Mouse (Mus musculus): ENCODE measurements at regions not wholly inside any gene's neighbourhood (a gene's known extent, or its start where the extent isn't known, plus 50 kb on each side); places are given as distances from the start of the nearest gene placed in this dataset.

- H3K9ac ChIP-seq: no peak overlapping the region
- ATAC-seq (ENCODE audit: insufficient read depth, low FRiP score, low read depth): no peak
- H3K4me3 ChIP-seq (replicated peaks): no peak overlapping the region
- no peak overlapping the region for H3K27ac ChIP-seq
- no peaks in the 10 kb centered on the region for H3K4me1 ChIP-seq
- no peaks in the 10 kb centered on the region for H3K36me3 ChIP-seq
- H3K27me3 ChIP-seq (replicated peaks): no peaks in the 10 kb centered on the region
- no peak overlapping the region for H3K4me2 ChIP-seq
- H3K9me3 ChIP-seq: no peaks in the 10 kb centered on the region
Observed at GRCm38 (mm10) chr16:74648384-74648783, 236.8 kb upstream of the Robo2 start.

- ATAC-seq (ENCODE audit: insufficient read depth, low FRiP score, low read depth): no peak
- Histone ChIP-seq H3K27me3 (replicated peaks) (no peaks in the 10 kb centered on the region), H3K36me3 (no peaks in the 10 kb centered on the region), H3K9ac (no peak overlapping the region), H3K4me3 (replicated peaks) (no peak overlapping the region), H3K9me3 (no peaks in the 10 kb centered on the region), H3K4me2 (no peak overlapping the region), H3K4me1 (no peaks in the 10 kb centered on the region), H3K27ac (no peak overlapping the region)
- whole genome bisulfite sequencing: 71% methylated on average over 10 of the region's 10 CpGs
Observed at GRCm38 (mm10) chr16:74644750-74645366, 233.2 kb upstream of the Robo2 start.

GRCm38 (mm10) chr16:74639805-74640204 lies 228.2 kb upstream of the Robo2 start:
- no peak overlapping the region for H3K9ac ChIP-seq
- no peaks in the 10 kb centered on the region for H3K9me3 ChIP-seq
- no peak overlapping the region for H3K4me2 ChIP-seq
- no peak overlapping the region for H3K4me3 ChIP-seq (replicated peaks)
- no peak for ATAC-seq (ENCODE audit: insufficient read depth, low FRiP score, low read depth)
- H3K4me1 ChIP-seq: no peaks in the 10 kb centered on the region
- H3K36me3 ChIP-seq: no peaks in the 10 kb centered on the region
- no peaks in the 10 kb centered on the region for H3K27me3 ChIP-seq (replicated peaks)
- no peak overlapping the region for H3K27ac ChIP-seq
- 60% methylated on average over 7 of the region's 7 CpGs for WGBS

GRCm38 (mm10) chr16:74637638-74638037 lies 226.0 kb upstream of the Robo2 start:
- no peak for ATAC-seq (ENCODE audit: insufficient read depth, low FRiP score, low read depth)
- H3K9ac ChIP-seq: no peak overlapping the region
- no peak overlapping the region for H3K4me2 ChIP-seq
- no peaks in the 10 kb centered on the region for H3K9me3 ChIP-seq
- no peaks in the 10 kb centered on the region for H3K4me1 ChIP-seq
- 55% methylated on average over 5 of the region's 5 CpGs for WGBS
- no peak overlapping the region for H3K4me3 ChIP-seq (replicated peaks)
- no peak overlapping the region for H3K27ac ChIP-seq
- H3K27me3 ChIP-seq (replicated peaks): no peaks in the 10 kb centered on the region
- H3K36me3 ChIP-seq: no peaks in the 10 kb centered on the region

- Histone ChIP-seq H3K9me3 (no peaks in the 10 kb centered on the region), H3K4me2 (no peak overlapping the region)
- WGBS: 88% methylated on average over 2 of the region's 2 CpGs
Observed at GRCm38 (mm10) chr16:74625783-74626182, 214.2 kb upstream of the Robo2 start.

GRCm38 (mm10) chr16:74612072-74612471 lies 200.4 kb upstream of the Robo2 start:
- H3K4me3 ChIP-seq (replicated peaks): no peak overlapping the region
- H3K27me3 ChIP-seq (replicated peaks): no peaks in the 10 kb centered on the region
- 24% methylated on average over 4 of the region's 4 CpGs for WGBS
- no peaks in the 10 kb centered on the region for H3K36me3 ChIP-seq
- H3K9ac ChIP-seq: no peak overlapping the region
- ATAC-seq (ENCODE audit: insufficient read depth, low FRiP score, low read depth): no peak; the same call in 1 of the 2 replicates
- no peak overlapping the region for H3K4me2 ChIP-seq
- no peaks in the 10 kb centered on the region for H3K4me1 ChIP-seq
- H3K9me3 ChIP-seq: no peaks in the 10 kb centered on the region
- no peak overlapping the region for H3K27ac ChIP-seq

More at GRCm38 (mm10) chr16:74625783-74626182, 214.2 kb upstream of the Robo2 start:
- H3K9ac ChIP-seq: no peak overlapping the region
- H3K36me3 ChIP-seq: no peaks in the 10 kb centered on the region
- no peak overlapping the region for H3K4me3 ChIP-seq (replicated peaks)
- H3K27me3 ChIP-seq (replicated peaks): no peaks in the 10 kb centered on the region
- H3K4me1 ChIP-seq: no peaks in the 10 kb centered on the region
- no peak overlapping the region for H3K27ac ChIP-seq
- ATAC-seq (ENCODE audit: insufficient read depth, low FRiP score, low read depth): no peak

- H3K4me1 ChIP-seq: no peaks in the 10 kb centered on the region
- no peak overlapping the region for H3K4me2 ChIP-seq
- 70% methylated on average over 4 of the region's 4 CpGs for WGBS
- H3K27me3 ChIP-seq (replicated peaks): no peaks in the 10 kb centered on the region
- H3K27ac ChIP-seq: no peak overlapping the region
- H3K9me3 ChIP-seq: no peaks in the 10 kb centered on the region
- no peak for ATAC-seq (ENCODE audit: insufficient read depth, low FRiP score, low read depth)
- no peak overlapping the region for H3K4me3 ChIP-seq (replicated peaks)
- H3K9ac ChIP-seq: no peak overlapping the region
- H3K36me3 ChIP-seq: no peaks in the 10 kb centered on the region
Observed at GRCm38 (mm10) chr16:74609564-74609963, 197.9 kb upstream of the Robo2 start.

GRCm38 (mm10) chr16:74598361-74598760 lies 186.7 kb upstream of the Robo2 start:
- H3K9ac ChIP-seq: no peak overlapping the region
- no peak overlapping the region for H3K4me3 ChIP-seq (replicated peaks)
- 30% methylated on average over 1 of the region's 1 CpGs for WGBS
- no peaks in the 10 kb centered on the region for H3K27me3 ChIP-seq (replicated peaks)
- H3K9me3 ChIP-seq: no peaks in the 10 kb centered on the region
- H3K36me3 ChIP-seq: no peaks in the 10 kb centered on the region
- no peak overlapping the region for H3K27ac ChIP-seq
- no peak overlapping the region for H3K4me2 ChIP-seq
- H3K4me1 ChIP-seq: no peaks in the 10 kb centered on the region
- peak; percentile 18; the same call in 1 of the 2 replicates for ATAC-seq (ENCODE audit: insufficient read depth, low FRiP score, low read depth)

GRCm38 (mm10) chr16:74597735-74598340 lies 186.2 kb upstream of the Robo2 start:
- no peak overlapping the region for H3K4me2 ChIP-seq
- H3K9ac ChIP-seq: no peak overlapping the region
- no peaks in the 10 kb centered on the region for H3K36me3 ChIP-seq
- no peaks in the 10 kb centered on the region for H3K27me3 ChIP-seq (replicated peaks)
- peak; percentile 63; the same call in 1 of the 2 replicates for ATAC-seq (ENCODE audit: insufficient read depth, low FRiP score, low read depth)
- no peak overlapping the region for H3K4me3 ChIP-seq (replicated peaks)
- H3K9me3 ChIP-seq: no peaks in the 10 kb centered on the region
- WGBS: 32% methylated on average over 4 of the region's 4 CpGs
- no peak overlapping the region for H3K27ac ChIP-seq
- no peaks in the 10 kb centered on the region for H3K4me1 ChIP-seq

GRCm38 (mm10) chr16:74591896-74592295 lies 180.3 kb upstream of the Robo2 start:
- H3K27ac ChIP-seq: no peak overlapping the region
- no peaks in the 10 kb centered on the region for H3K36me3 ChIP-seq
- no peak for ATAC-seq (ENCODE audit: insufficient read depth, low FRiP score, low read depth)
- no peak overlapping the region for H3K4me3 ChIP-seq (replicated peaks)
- H3K9ac ChIP-seq: no peak overlapping the region
- WGBS: 87% methylated on average over 4 of the region's 4 CpGs
- H3K9me3 ChIP-seq: no peaks in the 10 kb centered on the region
- no peaks in the 10 kb centered on the region for H3K4me1 ChIP-seq
- no peaks in the 10 kb centered on the region for H3K27me3 ChIP-seq (replicated peaks)
- no peak overlapping the region for H3K4me2 ChIP-seq

- Histone ChIP-seq H3K27me3 (replicated peaks) (no peaks in the 10 kb centered on the region), H3K27ac (no peak overlapping the region), H3K4me2 (no peak overlapping the region), H3K4me3 (replicated peaks) (no peak overlapping the region), H3K4me1 (no peaks in the 10 kb centered on the region), H3K36me3 (no peaks in the 10 kb centered on the region), H3K9ac (no peak overlapping the region), H3K9me3 (no peaks in the 10 kb centered on the region)
- no peak for ATAC-seq (ENCODE audit: insufficient read depth, low FRiP score, low read depth)
- WGBS: 85% methylated on average over 4 of the region's 4 CpGs
Observed at GRCm38 (mm10) chr16:74582645-74583423, 171.2 kb upstream of the Robo2 start.

- Histone ChIP-seq H3K36me3 (no peaks in the 10 kb centered on the region), H3K27me3 (replicated peaks) (no peaks in the 10 kb centered on the region), H3K4me2 (no peak overlapping the region), H3K4me1 (no peaks in the 10 kb centered on the region), H3K4me3 (replicated peaks) (no peak overlapping the region), H3K9me3 (no peaks in the 10 kb centered on the region), H3K9ac (no peak overlapping the region), H3K27ac (no peak overlapping the region)
- ATAC-seq (ENCODE audit: insufficient read depth, low FRiP score, low read depth): no peak
- 74% methylated on average over 5 of the region's 5 CpGs for WGBS
Observed at GRCm38 (mm10) chr16:74548374-74548773, 136.7 kb upstream of the Robo2 start.
